Mouse (Mus musculus): ENCODE results near the gene Rbm46. TPM values are rescaled to one million over a fixed set of nuclear protein-coding genes. Genes with fewer than 3 reads are reported as not detected.
A peak's percentile ranks its signal among the peaks of the same experiment; 100 is the strongest.

The Rbm46 gene
- 0.07 and 0.15 TPM in 2 replicates for polyA plus RNA-seq (2012; rRNA removed)

- DNase-seq (ENCODE audit: low read depth, low spot score), result no peak
Measured at GRCm38 (mm10) chr3:82876372-82876739, at the start of gene Rbm46. TSS of gene Rbm46 (minus strand) at chr3:82876483.

GRCm38 (mm10) chr3:82915632-82916031 is 39.3 kb upstream of the Rbm46 start:
- no peak for DNase-seq (ENCODE audit: low read depth, low spot score)
- 55% methylated on average over 1 of the region's 1 CpGs for WGBS

More at GRCm38 (mm10) chr3:82876372-82876739, at the start of gene Rbm46:
- 30% methylated on average over 36 of the region's 36 CpGs for WGBS

GRCm38 (mm10) chr3:82908671-82909070 is 32.4 kb upstream of the Rbm46 start:
- DNase-seq (ENCODE audit: low read depth, low spot score), result no peak
- WGBS, result 76% methylated on average over 2 of the region's 2 CpGs

- WGBS, result 4% methylated on average over 31 of the region's 31 CpGs
- no peak for DNase-seq (ENCODE audit: low read depth, low spot score)
Measured at GRCm38 (mm10) chr3:82904211-82904908, 28.1 kb upstream of the Rbm46 start.

GRCm38 (mm10) chr3:82903613-82904205 is 27.4 kb upstream of the Rbm46 start, which contains the start of gene Lrat:
TSS of gene Lrat (minus strand) at chr3:82903973.
- peak; percentile 33 for DNase-seq (ENCODE audit: low read depth, low spot score)
- 2% methylated on average over 35 of the region's 35 CpGs for WGBS

GRCm38 (mm10) chr3:82902757-82903612 is 26.7 kb upstream of the Rbm46 start:
- DNase-seq (ENCODE audit: low read depth, low spot score), result peak; percentile 46
- 10% methylated on average over 20 of the region's 20 CpGs for WGBS

GRCm38 (mm10) chr3:82888842-82889241 is 12.6 kb upstream of the Rbm46 start:
- WGBS, result 9% methylated on average over 2 of the region's 2 CpGs
- no peak for DNase-seq (ENCODE audit: low read depth, low spot score)

GRCm38 (mm10) chr3:82877258-82877657 is 975 bp upstream of the Rbm46 start:
- DNase-seq (ENCODE audit: low read depth, low spot score), result no peak
- WGBS, result 3% methylated on average over 4 of the region's 4 CpGs

- WGBS, result 33% methylated on average over 67 of the region's 69 CpGs
Measured at GRCm38 (mm10) chr3:82875671-82876371, 462 bp downstream of the Rbm46 start.

GRCm38 (mm10) chr3:82857414-82858077 is 18.7 kb downstream of the Rbm46 start:
- no peak for DNase-seq (ENCODE audit: low read depth, low spot score)
- WGBS, result 15% methylated on average over 4 of the region's 4 CpGs

More at GRCm38 (mm10) chr3:82875671-82876371, 462 bp downstream of the Rbm46 start:
- DNase-seq (ENCODE audit: low read depth, low spot score), result no peak

GRCm38 (mm10) chr3:82825165-82825564 is 51.1 kb downstream of the Rbm46 start:
- DNase-seq (ENCODE audit: low read depth, low spot score), result no peak
- 82% methylated on average over 9 of the region's 9 CpGs for WGBS

GRCm38 (mm10) chr3:82811851-82812250 is 64.4 kb downstream of the Rbm46 start:
- no peak for DNase-seq (ENCODE audit: low read depth, low spot score)
- 70% methylated on average over 3 of the region's 3 CpGs for WGBS

GRCm38 (mm10) chr3:82810334-82811120 is 65.8 kb downstream of the Rbm46 start:
- no peak for DNase-seq (ENCODE audit: low read depth, low spot score)

GRCm38 (mm10) chr3:82809769-82810168 is 66.5 kb downstream of the Rbm46 start:
- WGBS, result 46% methylated on average over 7 of the region's 7 CpGs
- no peak for DNase-seq (ENCODE audit: low read depth, low spot score)

More at GRCm38 (mm10) chr3:82810334-82811120, 65.8 kb downstream of the Rbm46 start:
- WGBS, result 50% methylated on average over 7 of the region's 7 CpGs

GRCm38 (mm10) chr3:82808323-82808911 is 67.9 kb downstream of the Rbm46 start:
- WGBS, result 74% methylated on average over 1 of the region's 1 CpGs
- no peak for DNase-seq (ENCODE audit: low read depth, low spot score)

- WGBS, result 73% methylated on average over 7 of the region's 7 CpGs
- no peak for DNase-seq (ENCODE audit: low read depth, low spot score)
Measured at GRCm38 (mm10) chr3:82805291-82805690, 71.0 kb downstream of the Rbm46 start.

GRCm38 (mm10) chr3:82800470-82800843 is 75.8 kb downstream of the Rbm46 start:
- no peak for DNase-seq (ENCODE audit: low read depth, low spot score)
- 70% methylated on average over 3 of the region's 3 CpGs for WGBS
